Mouse (Mus musculus): ENCODE data around the gene Ift22. TPM values are rescaled to one million over a fixed set of nuclear protein-coding genes. Genes with fewer than 3 reads are reported as not detected.

The Ift22 gene
- polyA plus RNA-seq (2014; fragmentation: Illumina TruSeq; extraction: RNeasy Lipid Tissue Mini Kit (QIAGEN cat#74804); ENCODE audit: insufficient read depth, low read depth, low replicate concordance) = 23.9 TPM

DNA sequence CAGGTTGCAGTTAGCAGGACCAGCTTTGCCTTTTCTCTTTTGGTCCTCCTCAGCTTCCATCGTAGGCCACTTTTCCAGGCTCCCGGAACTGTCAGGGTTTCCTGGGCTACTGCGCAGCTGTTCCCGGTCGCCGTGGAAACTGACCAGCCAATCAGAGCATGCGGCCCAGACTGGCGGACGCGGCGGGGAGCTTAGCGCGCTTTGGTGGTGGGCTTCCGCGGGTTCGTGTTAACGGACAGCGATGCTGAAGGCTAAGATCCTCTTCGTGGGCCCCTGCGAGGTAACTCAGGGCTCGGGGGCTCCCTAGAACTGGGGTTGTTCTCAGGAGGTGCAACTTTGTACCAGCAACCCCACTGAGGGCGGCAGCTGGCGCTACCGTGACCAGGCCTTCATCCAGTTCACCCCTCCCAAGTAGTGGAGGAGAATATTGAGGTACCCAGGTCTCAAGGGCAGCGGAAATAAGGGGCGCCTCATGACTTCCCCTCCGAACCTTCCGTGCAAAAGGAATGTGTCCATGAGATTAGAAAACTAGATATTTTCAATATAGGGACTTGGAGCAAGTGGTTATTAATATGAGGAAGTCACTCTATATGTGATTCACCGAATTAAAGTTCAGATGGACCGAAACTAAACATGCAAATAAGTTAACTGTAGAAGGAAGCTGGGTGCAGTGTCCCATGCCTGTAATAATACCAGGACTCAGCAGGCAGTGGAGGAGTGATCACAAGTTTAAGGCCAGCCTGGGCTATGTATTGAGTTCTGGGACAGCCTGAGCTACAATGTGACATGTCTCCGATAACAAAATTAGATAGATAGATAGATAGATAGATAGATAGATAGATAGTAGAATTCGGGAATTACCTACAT, at the start of gene Ift22:
TSS of gene Ift22 (plus strand) at position 160 of the 867 bp plus-strand sequence.

DNA sequence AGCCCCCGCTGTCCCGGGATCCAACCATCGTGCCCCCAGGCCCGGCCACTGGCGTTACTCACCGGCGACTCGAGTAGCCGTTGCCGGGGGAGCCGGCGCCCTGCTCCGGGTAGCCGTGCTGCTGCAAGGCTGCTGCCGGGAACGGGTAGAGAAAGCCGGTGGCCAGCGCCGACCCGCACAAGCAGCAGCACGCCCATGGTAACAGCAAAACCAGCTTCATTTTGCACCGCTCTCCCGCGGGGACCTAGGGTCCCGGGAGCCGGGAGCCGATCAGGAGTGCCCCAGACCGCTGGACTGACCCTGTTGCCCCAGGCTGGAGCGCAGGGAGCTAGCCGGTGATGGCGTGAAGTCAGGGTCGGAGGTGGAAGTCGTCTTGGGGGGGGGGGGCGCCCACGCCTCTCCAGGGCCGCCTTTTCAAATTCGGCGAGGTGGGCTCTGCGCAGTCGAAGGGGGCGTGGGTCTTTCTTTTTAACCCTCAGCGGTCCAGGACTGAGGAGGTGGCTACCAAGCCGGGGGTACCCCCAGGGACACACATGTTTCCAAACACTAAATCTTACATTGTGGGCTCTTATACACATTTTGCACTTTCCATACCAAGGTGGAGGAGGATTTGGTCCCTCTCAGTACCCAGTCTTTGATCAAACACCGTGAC, 25.0 kb upstream of the Ift22 start, which contains the start of gene Col26a1:
TSS of gene Col26a1 (minus strand) at position 422 of the 652 bp plus-strand sequence.

DNA sequence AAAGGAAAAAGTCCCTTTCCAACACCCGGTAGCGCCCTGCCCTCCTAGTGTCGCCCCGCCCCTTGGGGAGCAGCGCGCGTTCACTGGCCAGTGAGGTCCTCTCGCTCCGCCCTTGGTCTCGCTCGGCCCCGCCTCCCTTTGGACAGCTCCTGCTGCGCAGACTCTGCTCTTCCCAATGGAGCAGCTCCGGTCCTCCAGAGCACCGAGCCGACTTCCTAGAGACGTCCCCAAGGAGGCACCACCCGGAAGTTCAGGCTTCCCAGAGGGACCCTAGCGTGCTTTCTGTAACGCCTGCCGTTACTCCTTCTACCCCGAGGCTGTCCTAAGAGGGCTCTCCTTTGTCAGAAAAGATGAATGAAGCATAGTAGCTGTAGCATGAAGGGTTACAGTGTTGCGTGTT, 45.1 kb downstream of the Ift22 start, which contains the start of gene Fis1:
TSS of gene Fis1 (plus strand) at position 261 of the 400 bp plus-strand sequence.

Other genes with a start within 250 kb of the Ift22 start
- gene Myl10, start 215.0 kb upstream of the Ift22 start, polyA plus RNA-seq (2014; fragmentation: Illumina TruSeq; extraction: RNeasy Lipid Tissue Mini Kit (QIAGEN cat#74804); ENCODE audit: insufficient read depth, low read depth, low replicate concordance) = not detected
- 0.20 TPM for gene Col26a1, start 24.9 kb upstream of the Ift22 start, polyA plus RNA-seq (2014; fragmentation: Illumina TruSeq; extraction: RNeasy Lipid Tissue Mini Kit (QIAGEN cat#74804); ENCODE audit: insufficient read depth, low read depth, low replicate concordance)
- gene Fis1, start 45.1 kb downstream of the Ift22 start, polyA plus RNA-seq (2014; fragmentation: Illumina TruSeq; extraction: RNeasy Lipid Tissue Mini Kit (QIAGEN cat#74804); ENCODE audit: insufficient read depth, low read depth, low replicate concordance) = 304 TPM
- 14.0 TPM for gene Cldn15, start 58.5 kb downstream of the Ift22 start, polyA plus RNA-seq (2014; fragmentation: Illumina TruSeq; extraction: RNeasy Lipid Tissue Mini Kit (QIAGEN cat#74804); ENCODE audit: insufficient read depth, low read depth, low replicate concordance)
- 37.1 TPM for gene Plod3, start 78.9 kb downstream of the Ift22 start, polyA plus RNA-seq (2014; fragmentation: Illumina TruSeq; extraction: RNeasy Lipid Tissue Mini Kit (QIAGEN cat#74804); ENCODE audit: insufficient read depth, low read depth, low replicate concordance)
- 75.6 TPM for gene Znhit1, start 79.9 kb downstream of the Ift22 start, polyA plus RNA-seq (2014; fragmentation: Illumina TruSeq; extraction: RNeasy Lipid Tissue Mini Kit (QIAGEN cat#74804); ENCODE audit: insufficient read depth, low read depth, low replicate concordance)
- not detected for gene Vgf, start 118.2 kb downstream of the Ift22 start, polyA plus RNA-seq (2014; fragmentation: Illumina TruSeq; extraction: RNeasy Lipid Tissue Mini Kit (QIAGEN cat#74804); ENCODE audit: insufficient read depth, low read depth, low replicate concordance)
- gene Ap1s1, start 138.0 kb downstream of the Ift22 start, polyA plus RNA-seq (2014; fragmentation: Illumina TruSeq; extraction: RNeasy Lipid Tissue Mini Kit (QIAGEN cat#74804); ENCODE audit: insufficient read depth, low read depth, low replicate concordance) = 70.5 TPM
- 9.8 TPM for gene Serpine1, start 164.1 kb downstream of the Ift22 start, polyA plus RNA-seq (2014; fragmentation: Illumina TruSeq; extraction: RNeasy Lipid Tissue Mini Kit (QIAGEN cat#74804); ENCODE audit: insufficient read depth, low read depth, low replicate concordance)
- gene Trim56, start 208.1 kb downstream of the Ift22 start, polyA plus RNA-seq (2014; fragmentation: Illumina TruSeq; extraction: RNeasy Lipid Tissue Mini Kit (QIAGEN cat#74804); ENCODE audit: insufficient read depth, low read depth, low replicate concordance) = 10.5 TPM
- not detected for gene Muc3, start 241.2 kb downstream of the Ift22 start, polyA plus RNA-seq (2014; fragmentation: Illumina TruSeq; extraction: RNeasy Lipid Tissue Mini Kit (QIAGEN cat#74804); ENCODE audit: insufficient read depth, low read depth, low replicate concordance)

Measured in lung, adult 10 weeks (tissue).